Mouse (Mus musculus): ENCODE data around the gene Galm.

The Galm gene

DNA sequence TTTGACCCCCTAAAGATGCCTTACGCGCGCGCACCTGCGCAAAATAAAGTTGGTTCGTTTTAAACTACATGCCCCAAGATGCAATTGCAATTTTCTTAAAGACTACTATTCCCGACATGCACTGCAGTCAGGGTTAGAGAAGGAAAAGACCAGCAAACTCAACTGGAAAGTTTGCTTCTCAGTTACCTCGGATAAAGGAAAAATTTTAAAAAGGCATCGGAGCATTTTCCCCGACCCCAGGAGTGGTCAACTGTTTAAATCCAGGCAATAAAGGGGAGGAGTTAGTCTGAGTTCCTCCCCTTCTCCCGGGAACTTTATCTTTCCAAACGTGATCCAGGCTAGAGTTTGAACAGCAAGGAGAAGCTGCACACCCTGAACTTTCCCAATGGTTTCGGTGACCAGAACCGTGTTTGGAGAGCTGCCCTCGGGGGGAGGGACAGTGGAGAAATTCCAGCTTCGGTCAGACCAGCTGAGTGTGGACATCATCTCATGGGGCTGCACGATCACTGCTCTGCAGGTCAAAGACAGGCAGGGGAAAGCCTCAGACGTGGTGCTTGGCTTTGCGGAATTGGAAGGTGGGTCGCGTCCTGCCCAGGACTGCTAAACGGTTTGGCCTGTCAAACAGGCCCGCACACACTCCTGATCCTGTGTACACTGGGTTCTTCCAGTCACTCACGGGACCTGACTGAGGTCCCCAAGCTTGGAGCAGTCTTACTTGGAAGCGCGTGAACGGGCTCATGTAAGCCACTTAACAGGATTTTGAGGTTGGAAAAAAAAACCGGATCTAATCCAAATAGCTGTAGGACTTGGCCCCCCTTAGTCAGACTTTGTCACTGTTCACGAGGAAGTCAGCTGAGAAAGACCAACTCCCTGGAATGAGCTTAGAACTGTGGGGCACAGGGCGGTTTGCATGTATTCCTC is at the start of gene Galm:
Gene Galm, plus strand, starts transcription at position 141 of the 921 bp plus-strand sequence.
- DNase-seq (ENCODE audit: low read depth, low spot score) = peak; percentile 9

DNA sequence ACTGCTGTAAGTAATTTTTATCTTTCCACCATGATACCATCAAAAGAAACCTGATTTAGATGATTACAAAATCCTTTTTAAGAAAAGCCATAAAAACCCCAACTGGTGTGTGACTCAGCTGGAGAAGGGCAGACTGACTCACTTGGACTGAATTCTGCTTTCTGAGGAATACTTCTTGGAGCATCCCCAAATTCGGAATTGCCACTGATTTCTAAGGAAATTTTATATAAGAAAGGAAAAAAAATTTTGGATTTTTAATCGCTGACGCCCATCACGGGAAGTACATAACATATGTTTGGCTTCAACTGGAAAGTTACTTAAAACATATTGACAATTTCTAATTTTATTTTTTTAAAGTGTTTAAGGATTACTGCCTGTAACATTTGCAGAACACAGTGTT is 48.5 kb upstream of the Galm start:
- DNase-seq (ENCODE audit: low read depth, low spot score) = no peak

DNA sequence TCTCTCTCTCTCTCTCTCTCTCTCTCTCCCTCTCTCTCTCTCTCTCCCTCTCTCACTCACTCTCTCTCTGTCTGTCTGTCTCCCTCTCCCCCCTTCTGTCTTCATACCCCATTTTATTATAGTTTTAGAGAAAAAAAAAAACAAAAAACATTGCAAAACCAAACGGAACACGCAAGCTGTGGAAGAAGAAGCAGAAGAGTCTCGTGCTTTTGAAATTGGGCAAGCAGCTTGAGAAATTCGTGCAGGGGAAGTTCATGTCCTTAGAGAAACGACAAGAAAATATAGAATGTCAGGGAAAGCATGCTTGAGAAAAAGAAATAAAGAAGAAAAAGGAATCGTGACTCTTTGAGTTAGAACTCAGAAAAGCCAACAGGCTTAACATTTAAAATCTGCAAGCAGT is 44.0 kb upstream of the Galm start:
- no peak for DNase-seq (ENCODE audit: low read depth, low spot score)

DNA sequence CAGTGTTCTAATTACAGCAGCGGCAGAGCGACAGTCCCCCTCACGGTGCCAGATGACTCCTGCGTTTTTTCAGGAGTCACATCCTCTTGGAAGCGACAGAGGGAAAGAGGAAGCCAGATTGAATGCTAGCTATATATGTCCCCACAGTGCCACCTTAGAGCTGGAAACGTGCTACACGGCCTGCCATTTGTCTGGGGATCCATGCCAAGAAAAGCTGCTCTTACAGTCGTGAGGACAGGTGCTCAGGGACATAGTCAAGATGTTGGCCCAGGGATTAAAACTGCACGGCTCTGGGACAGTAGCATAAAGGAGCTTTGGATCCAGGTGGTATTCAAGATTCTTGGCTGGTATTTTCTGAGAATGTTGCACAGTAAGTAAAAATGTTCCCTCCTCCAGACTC is 42.8 kb upstream of the Galm start:
- no peak for DNase-seq (ENCODE audit: low read depth, low spot score)

DNA sequence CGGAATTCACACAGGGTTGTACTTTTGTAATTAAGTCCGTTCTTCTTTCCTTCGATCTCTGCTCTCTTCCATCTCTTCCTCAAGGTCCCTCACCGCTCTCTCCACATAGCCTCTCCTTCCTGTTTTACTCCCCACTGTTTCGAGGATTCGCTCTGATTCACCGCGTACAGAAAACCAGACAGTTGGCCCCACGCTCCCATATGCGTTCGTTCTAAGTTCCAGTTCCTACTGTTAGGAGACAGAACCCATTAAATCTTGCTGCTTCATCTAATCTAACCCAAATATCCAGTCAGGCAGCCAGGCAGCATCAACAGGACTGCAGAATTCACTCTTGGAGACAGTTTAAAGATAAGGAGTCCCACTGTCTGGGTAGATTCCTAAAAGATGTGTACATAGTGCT is 40.7 kb upstream of the Galm start:
- DNase-seq (ENCODE audit: low read depth, low spot score) = no peak

DNA sequence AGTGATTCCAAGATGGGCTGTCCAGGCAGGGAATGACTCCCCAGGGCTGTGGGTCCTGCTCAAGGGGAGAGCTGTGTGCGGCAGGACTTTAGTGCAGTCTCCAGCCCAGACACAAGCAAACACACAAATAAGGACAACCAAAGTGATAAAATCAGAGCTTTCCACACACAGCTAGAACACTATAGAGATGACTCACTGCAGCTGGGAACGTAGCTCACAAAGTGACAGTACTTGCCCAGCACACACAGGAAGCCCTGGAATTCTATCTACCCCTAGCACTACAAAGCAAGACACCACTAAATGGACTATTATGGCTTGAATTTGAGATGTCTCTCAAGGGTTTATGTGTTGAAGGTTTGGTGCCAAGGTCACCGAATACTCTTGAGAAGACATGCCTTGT is 39.1 kb upstream of the Galm start:
- no peak for DNase-seq (ENCODE audit: low read depth, low spot score)

DNA sequence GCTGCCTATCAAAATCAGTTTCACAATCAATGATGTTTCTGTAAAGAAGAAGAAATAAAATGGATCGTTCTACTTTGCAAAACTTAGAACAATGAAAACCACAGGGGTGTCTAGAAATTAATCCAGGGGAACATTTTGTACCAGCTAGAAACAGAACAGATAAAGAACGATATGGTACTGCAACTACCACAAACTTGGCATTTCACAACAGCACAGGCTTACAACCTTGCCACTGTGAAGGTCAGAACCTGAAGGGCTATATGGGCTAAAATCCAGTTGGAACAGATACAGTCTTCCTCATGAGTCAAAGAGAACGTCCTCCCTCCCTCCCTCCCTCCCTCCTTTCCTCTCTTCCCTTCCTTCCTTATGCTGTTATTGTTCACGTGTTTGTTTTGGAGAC is 36.7 kb upstream of the Galm start:
- no peak for DNase-seq (ENCODE audit: low read depth, low spot score)

DNA sequence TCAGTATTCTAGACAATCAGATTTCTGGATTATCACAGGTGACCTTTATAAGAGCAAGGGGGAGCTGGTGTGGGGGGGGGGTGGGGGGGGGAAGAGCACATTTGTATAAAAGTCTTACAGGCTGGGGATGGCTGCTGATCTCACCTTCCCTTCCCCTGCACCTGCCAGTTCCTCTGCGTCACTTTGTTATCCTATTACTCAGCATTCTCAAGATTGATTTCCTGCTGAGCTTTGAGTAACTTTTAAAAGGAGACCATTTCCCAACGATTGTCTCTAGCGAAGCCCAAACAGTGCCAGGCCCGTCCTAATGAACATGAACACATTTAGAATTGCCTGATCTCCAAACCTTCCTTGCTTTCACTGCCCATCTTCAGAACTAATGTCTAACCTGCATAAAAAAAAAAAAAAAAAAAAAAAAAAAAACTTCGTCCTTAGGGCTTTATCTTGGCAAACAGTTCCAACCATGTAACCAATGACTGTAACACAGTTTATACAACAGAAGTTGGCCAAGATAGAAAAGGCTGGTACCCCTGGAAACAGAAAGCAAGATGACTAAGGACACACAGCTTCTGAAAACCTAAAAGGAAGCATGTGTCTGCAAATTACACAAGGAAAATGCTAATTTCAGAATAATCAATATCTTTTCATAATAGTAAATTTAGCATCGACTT is 35.3 kb upstream of the Galm start:
- no peak for DNase-seq (ENCODE audit: low read depth, low spot score)

DNA sequence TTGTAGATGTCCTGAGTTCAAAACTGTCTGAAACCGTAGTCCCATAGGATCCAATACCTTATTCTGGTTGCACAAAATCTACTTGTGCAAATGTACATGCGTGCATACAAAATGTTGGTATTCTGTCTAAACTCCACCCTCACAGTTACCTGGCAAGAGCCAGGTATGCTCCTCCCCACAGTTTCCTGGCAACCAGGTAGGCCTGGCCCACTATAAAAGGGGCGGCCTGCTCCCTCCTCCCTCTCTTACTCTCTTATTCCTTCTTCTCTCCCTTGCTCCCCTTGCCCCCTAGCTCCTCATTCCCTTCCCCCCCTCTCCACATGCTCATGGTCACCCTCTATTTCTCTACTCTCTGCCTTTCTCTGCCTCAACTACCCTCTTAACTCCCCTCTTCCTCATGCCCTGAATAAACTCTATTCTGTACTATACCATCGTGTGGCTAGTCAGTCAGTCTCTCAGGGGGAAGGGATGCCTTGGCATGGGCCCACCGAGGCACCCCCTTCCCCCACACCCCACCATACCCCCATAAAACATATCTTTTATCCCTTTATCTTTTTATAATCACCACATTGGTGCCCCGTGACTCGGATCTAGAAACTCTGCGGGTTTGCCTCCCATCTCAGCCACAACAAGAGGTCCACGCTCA is 31.9 kb upstream of the Galm start:
- DNase-seq (ENCODE audit: low read depth, low spot score) = no peak

DNA sequence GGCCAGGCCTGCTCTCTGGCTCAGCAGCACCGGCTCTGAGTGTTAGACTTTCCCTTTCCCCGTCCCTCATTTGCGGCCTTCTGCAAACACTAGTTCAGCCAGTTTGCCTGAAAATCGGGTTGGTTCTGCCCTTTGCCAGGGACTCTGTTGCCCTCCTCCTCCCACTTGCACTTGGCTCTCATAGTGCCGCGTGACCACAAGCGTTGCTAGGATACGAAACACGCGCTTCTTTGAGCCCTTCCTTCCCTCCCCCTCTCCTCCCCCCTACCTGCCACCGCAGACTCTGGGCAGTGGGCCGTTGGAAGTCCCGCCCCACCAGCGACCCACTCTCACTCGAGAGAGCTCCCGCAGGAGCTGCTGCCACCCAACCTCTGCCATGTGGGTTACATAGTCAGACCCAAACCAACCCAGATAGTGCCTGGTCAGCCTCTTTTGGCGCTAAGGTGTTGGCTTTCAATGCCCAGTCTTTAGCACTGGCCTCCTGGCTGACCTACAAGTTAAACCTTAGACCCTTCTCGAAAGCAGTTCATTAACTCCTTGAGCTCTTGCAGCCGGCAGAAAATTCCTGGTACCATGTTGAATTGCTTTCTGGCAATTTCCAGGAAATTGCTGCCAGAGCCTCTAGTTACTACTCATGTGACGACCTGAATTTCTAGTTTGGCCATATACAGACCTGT is 31.1 kb upstream of the Galm start:
- peak; percentile 22 for DNase-seq (ENCODE audit: low read depth, low spot score)

DNA sequence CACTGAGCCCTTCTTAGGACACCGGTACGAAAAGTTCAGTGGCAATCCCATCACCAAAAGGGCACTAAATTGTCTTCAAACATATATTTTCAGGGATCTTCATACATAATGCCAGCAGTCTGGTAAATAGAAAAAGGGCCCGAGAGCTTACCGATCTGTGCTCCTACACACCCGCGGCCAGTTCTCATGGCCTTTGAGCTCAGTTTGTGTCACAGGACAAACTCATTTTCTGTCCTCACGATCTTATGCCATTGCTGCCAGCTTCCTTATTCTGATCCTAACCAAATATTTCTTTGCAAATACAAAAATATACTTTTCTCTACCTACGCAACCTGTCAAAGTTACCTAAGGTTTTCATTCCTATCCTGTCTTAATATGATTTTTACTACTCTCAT is 30.6 kb upstream of the Galm start:
- no peak for DNase-seq (ENCODE audit: low read depth, low spot score)

DNA sequence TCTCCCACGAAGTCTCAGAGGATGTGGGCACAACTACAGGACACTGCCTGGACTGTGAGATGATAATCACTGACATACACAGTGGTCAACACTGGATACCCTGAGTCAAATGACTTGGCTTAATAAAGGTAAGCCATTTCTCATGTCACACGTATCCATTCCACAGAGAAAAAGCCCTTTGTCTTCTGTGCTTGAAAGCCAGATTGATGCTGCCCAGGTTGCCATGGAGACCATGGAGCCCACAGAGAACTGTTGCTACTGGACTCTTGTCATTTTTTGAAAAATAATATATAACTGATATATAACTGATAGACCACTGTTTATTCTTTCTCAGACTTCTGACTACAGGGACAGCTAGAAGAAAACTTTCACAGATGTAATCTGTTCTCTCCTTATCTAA is 30.1 kb upstream of the Galm start:
- DNase-seq (ENCODE audit: low read depth, low spot score) = no peak

DNA sequence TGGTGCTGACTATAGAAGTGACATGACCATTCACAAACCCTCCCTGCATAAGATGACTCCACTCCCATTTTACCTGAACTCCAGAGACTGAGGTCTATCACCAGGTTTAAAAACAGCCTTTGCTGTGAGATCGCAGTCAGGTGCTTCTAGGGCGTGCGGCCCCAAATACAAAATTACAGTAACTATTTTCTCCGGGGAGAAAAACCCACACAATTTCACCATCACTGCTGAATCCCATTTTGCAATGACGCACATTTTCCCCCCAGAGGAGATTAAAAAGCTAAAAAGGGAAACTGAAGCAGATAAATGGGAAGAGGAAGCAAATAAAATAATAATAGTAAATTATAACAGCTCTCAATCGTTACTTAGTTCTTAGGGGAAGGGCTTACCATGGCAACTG is 27.4 kb upstream of the Galm start:
- no peak for DNase-seq (ENCODE audit: low read depth, low spot score)

DNA sequence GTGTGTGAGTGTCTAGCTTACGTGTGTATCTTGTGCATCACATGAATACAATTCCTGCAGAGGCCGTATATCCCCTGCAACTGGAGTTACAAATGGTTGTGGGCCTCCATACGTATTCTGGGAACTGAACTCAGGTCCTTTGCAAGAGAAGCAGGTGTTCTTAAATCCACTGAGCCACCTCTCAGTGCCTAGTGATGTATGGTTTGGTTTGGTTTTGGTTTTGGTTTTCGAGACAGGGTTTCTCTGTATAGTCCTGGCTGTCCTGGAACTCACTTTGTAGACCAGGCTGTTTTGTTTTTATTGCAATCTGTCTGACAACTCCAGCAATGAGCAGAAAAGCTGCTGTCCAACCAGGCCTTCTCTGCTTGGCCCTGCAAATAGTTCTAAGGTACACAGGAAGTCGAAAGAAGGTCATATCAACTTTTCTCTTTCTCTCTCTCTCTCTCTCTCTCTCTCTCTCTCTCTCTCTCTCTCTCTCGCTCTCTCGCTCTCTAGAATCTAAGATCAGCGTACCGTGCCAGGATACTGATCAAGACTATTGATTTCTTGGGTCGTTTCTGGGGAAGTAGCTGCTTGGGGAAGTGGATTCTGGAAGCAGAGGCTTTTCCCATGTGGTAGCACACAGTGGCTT is 21.8 kb upstream of the Galm start:
- DNase-seq (ENCODE audit: low read depth, low spot score) = no peak

DNA sequence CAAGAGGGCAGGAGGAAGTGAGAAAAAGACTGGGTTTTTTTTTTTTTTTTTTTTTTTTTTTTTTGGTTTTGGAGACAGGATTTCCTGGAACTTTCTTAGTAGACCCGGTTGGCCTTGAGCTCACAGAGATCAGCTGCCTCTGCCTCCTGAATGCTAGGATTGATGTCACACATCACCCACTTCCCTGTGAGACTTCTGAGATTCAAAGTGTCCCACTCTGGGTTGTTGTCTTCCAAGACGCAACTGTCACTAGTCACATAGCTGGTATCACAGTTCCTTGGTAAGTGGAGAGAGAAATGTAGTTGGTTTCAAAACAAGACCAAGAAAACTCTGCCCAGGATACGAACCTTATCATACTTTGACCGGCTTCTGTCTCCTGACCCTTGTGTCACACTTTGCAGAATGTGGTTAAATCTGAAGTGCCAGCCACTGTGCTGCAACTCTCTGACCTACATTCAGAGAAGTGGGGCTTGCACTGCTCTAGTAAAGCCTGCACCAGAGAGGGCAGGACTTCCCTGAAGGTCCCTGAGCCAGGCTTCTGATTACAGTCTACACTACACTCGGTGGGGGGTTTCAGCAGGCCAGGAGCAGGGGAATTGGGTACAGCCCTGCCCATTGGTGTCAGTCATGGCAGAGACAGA is 14.5 kb upstream of the Galm start:
- no peak for DNase-seq (ENCODE audit: low read depth, low spot score)

DNA sequence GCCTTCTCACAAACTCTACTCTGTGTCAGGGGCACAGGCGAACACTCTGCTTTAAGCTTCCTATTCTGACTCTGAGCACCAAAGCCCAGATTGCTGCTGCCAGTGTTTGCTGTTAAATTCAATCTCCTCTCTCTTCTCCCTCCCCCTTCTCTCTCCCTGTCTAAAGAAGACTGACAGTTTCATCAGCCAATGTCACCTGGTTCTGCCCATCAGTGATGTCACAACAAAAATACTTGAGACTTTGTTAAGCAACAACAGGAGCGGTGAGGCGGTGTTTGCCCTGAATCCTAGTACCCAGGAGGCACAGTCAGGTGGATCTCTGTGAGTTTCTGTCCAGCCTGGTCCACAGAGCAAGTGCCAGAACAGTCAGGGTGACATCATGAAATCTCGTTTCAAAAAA is 13.8 kb upstream of the Galm start:
- no peak for DNase-seq (ENCODE audit: low read depth, low spot score)

DNA sequence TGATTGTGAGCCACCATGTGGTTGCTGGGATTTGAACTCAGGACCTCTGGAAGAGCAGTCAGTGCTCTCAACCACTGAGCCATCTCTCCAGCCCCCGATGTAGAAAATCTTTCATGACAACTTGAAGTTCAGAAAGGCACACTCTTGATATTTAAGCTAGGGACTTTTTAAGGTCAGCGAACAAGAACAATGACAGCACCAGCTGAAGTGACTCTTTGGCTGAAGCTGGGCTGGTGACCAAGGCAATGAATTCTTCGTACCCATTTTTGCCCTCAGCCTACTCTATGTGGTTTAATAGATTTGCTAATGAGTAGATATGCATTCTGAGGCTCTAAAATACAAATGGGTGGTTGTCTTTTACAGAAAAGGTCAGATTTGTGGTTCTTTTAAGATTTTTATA is 6.9 kb upstream of the Galm start:
- no peak for DNase-seq (ENCODE audit: low read depth, low spot score)

DNA sequence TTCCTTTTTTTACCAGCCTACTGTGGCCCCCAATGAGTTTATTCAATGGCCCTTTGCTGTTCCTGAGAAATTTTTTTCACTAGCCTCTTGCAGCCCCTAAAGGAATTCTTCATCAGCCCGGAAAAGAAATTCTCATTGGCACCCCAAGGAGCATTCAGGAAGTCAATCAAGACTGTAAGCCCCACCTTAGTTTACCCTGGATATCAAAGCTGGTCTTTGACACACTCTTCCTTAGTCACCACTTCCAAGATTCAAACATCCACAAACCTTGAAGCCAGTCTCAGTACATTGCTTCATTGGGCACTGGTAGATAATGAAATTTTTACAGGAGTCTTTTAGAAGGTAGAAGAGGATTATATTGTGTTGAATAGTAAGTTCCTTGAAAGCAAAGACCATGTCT is 5.4 kb upstream of the Galm start:
- DNase-seq (ENCODE audit: low read depth, low spot score) = no peak

DNA sequence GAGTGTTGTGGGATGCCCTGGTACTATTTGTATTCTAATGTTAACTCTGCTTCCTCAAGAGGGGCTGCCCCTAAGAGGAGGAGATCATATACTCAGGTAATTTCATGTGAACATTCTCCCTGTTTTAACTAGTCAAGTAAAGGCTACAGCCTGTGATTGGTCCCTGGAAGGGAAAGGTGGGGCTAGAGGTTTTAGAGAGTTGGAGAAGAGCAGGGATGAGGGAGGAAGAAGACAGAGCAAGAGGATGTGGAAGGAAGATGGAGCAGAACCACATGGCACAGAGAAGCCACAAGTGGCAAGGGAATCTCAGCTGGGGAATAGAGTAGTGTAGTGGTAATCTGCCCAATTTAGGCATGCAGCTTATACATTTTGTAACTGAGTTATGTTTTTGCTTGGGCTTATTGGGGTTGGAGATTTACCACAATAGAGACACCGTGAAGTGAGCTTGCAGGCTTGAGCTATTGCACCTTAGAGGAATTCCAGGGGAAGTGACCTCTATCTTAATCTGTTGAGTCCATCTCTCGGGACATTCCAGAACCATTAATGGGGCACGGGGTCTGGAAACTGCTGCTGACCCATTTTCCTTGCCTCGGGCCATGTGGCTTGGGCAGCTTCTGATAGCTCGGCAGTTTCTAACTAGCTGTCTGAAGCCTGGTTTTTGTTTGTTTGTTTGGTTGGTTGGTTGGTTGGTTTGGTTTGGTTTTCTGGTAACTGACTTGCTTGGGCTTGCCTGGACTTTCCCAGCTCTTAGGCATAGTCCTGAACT is 2.1 kb upstream of the Galm start:
- DNase-seq (ENCODE audit: low read depth, low spot score) = no peak

DNA sequence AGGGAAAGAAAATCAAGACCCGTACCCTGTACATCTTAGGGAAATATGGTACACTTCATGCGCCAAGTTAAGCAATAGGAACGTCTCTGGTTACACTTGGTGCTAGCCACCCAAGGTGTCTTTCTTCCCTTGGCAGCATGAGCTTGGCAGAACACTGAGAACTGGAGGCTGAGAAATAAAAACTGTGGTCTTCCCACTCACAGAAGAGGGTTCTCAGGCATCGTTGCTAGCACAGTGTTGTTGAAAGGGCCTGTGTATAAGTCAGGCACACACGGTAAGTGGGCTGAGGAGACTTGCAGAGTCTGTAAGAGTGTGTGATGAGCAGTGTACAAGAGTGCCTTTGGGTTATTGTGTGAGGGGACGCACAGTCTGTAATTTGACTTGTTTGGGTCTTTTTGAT is 1.1 kb upstream of the Galm start:
- no peak for DNase-seq (ENCODE audit: low read depth, low spot score)

Measured in retina, adult 2 months (tissue).